Comparison of ENCODE assay signal across 7 mouse cellular contexts in the genomic region with DNA sequence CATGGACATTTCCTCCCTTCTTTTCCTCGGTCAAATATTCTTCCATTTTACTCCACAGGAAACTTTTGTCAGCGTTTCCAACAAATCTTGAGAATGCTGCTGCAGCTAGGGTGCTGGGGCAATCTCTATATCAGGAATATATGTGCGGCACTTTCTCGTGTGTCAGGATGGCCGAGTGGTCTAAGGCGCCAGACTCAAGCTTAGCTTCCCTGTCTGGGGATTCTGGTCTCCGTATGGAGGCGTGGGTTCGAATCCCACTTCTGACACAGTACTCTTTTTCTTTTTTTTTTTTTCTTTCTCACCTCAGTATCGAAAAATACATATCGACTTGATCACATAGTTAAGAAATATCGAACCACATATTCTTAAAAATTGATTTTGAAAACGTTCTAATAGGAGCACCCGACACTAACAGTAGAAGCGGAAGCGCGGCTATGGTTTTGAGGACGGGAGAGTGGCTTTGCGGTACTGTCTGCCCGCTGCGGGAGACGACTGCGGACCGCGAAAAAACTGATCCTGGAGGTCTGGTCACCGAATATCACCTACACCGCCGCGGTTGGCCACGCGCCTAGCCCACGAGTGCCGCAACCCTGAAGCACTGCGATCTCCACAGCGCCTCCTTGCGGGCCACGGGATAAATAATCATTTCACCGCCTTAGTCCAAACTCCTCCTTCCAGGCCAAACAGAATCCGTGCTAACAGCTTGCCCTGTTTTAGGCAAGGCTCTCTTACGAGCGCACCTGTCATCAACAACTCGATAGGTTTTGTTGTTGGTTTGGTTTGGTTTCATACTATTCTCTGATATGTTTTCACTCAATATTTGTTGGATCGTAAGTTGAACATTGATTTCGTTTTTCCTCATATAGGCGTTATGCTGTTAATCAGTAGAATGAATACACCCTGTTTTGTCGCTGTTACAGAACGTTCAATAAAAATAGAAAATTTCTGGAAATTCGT. TPM values are rescaled to one million over a fixed set of nuclear protein-coding genes. Genes with fewer than 3 reads are reported as not detected.
DNase-seq lines count a peak whose midpoint lies in the region; ATAC-seq lines count a peak whose summit lies in the region.

No protein-coding gene starts in this region.

- H3K36me3 ChIP-seq in embryonic facial prominence, embryonic 10.5 days (replicated peaks) = peaks cover 6% of the 10 kb centered on the region
- H3K36me3 ChIP-seq in limb, embryonic 11.5 days (ENCODE audit: control insufficient read depth, insufficient read depth, low read length) = no peaks in the 10 kb centered on the region
- peaks cover 5% of the 10 kb centered on the region; the same call in 1 of the 2 replicates for H3K36me3 ChIP-seq in midbrain, embryonic 14.5 days (ENCODE audit: control insufficient read depth, insufficient read depth, low read length)

- peaks cover 8% of the 10 kb centered on the region for H3K9me3 ChIP-seq in embryonic facial prominence, embryonic 10.5 days
- H3K9me3 ChIP-seq in limb, embryonic 11.5 days (ENCODE audit: control insufficient read depth, low read length) = no peaks in the 10 kb centered on the region
- no peaks in the 10 kb centered on the region; the same call in 1 of the 2 replicates for H3K9me3 ChIP-seq in midbrain, embryonic 14.5 days (ENCODE audit: control insufficient read depth, low read length)

- 5% methylated on average over 48 of the region's 48 CpGs for WGBS in embryonic facial prominence, embryonic 10.5 days
- 4% methylated on average over 48 of the region's 48 CpGs for WGBS in limb, embryonic 11.5 days
- WGBS in midbrain, embryonic 14.5 days = 4% methylated on average over 48 of the region's 48 CpGs

- no peaks in the 10 kb centered on the region for H3K27me3 ChIP-seq in embryonic facial prominence, embryonic 10.5 days (replicated peaks; ENCODE audit: low read depth, poor library complexity, severe bottlenecking)
- H3K27me3 ChIP-seq in limb, embryonic 11.5 days (ENCODE audit: control insufficient read depth, insufficient read depth, low read length) = no peaks in the 10 kb centered on the region
- no peaks in the 10 kb centered on the region for H3K27me3 ChIP-seq in midbrain, embryonic 14.5 days (ENCODE audit: control insufficient read depth, insufficient read depth, low read length)

- peak overlapping the region; percentile 63 for H3K9ac ChIP-seq in limb, embryonic 11.5 days (ENCODE audit: low read length)
- H3K9ac ChIP-seq in midbrain, embryonic 14.5 days (replicated peaks; ENCODE audit: low read length) = peak overlapping the region; percentile 63

- H3K4me2 ChIP-seq in limb, embryonic 11.5 days (ENCODE audit: low read depth, severe bottlenecking) = peak overlapping the region; percentile 41
- peak overlapping the region; percentile 69 for H3K4me2 ChIP-seq in midbrain, embryonic 14.5 days (ENCODE audit: low read length)

- peak overlapping the region; percentile 70 for H3K4me3 ChIP-seq in embryonic facial prominence, embryonic 10.5 days
- H3K4me3 ChIP-seq in limb, embryonic 11.5 days (ENCODE audit: low read depth, low read length) = peak overlapping the region; percentile 61
- H3K4me3 ChIP-seq in midbrain, embryonic 14.5 days (replicated peaks; ENCODE audit: low read depth, low read length) = peak overlapping the region; percentile 69

- ATAC-seq in limb, embryonic 11.5 days (ENCODE audit: insufficient number of reproducible peaks, low FRiP score, low TSS enrichment, low read depth) = peak; percentile 95
- ATAC-seq in midbrain, embryonic 14.5 days (ENCODE audit: low FRiP score, low TSS enrichment) = peak; percentile 95

- peaks cover 9% of the 10 kb centered on the region; the same call in 1 of the 2 replicates for H3K4me1 ChIP-seq in embryonic facial prominence, embryonic 10.5 days
- no peaks in the 10 kb centered on the region for H3K4me1 ChIP-seq in limb, embryonic 11.5 days (ENCODE audit: control insufficient read depth, insufficient read depth, low read length)
- H3K4me1 ChIP-seq in midbrain, embryonic 14.5 days (ENCODE audit: control insufficient read depth, insufficient read depth, low read length) = no peaks in the 10 kb centered on the region

- peak; percentile 95 for DNase-seq in adrenal gland, postnatal 10 days
- peak; percentile 94 for DNase-seq in embryonic facial prominence, embryonic 10.5 days (ENCODE audit: low spot score)
- peak; percentile 98 for DNase-seq in heart, adult 11 months
- DNase-seq in kidney, adult 18-20 months = peak; percentile 96
- peak; percentile 99 for DNase-seq in limb, embryonic 11.5 days (ENCODE audit: low spot score)
- peak; percentile 96 for DNase-seq in midbrain, embryonic 14.5 days
- peak; percentile 80 to 88 for DNase-seq in spleen, adult 18-20 months

- peak overlapping the region; percentile 83 for H3K27ac ChIP-seq in embryonic facial prominence, embryonic 10.5 days (replicated peaks)
- H3K27ac ChIP-seq in limb, embryonic 11.5 days (replicated peaks; ENCODE audit: low read depth, low read length) = no peak overlapping the region
- peak overlapping the region; percentile 70 for H3K27ac ChIP-seq in midbrain, embryonic 14.5 days (replicated peaks; ENCODE audit: low read depth, low read length)

RNA-seq across cellular contexts. Expression of gene Trim27, which starts 21.1 kb away (rescaled TPM):
- total RNA-seq in adrenal gland, postnatal 10 days (2021) = 10 to 100 TPM; 50.2 to 51.9 TPM
- 180 and 191 TPM in 2 replicates for polyA plus RNA-seq in embryonic facial prominence, embryonic 10.5 days (2016; fragmentation: Nextera tagmentation; extraction: Ambion mirVana)
- 183 and 190 TPM in 2 replicates for polyA plus RNA-seq in limb, embryonic 11.5 days (2014; fragmentation: Nextera tagmentation; extraction: Ambion mirVana)
- 78.2 and 84.3 TPM in 2 replicates for polyA plus RNA-seq in midbrain, embryonic 14.5 days (2014; fragmentation: Nextera tagmentation; extraction: Ambion mirVana)

RNA-seq across cellular contexts. Expression of gene Olfr1368, which starts 54.7 kb away (rescaled TPM):
- not detected for total RNA-seq in adrenal gland, postnatal 10 days (2021)
- polyA plus RNA-seq in embryonic facial prominence, embryonic 10.5 days (2016; fragmentation: Nextera tagmentation; extraction: Ambion mirVana) = not detected in 2 replicates
- polyA plus RNA-seq in limb, embryonic 11.5 days (2014; fragmentation: Nextera tagmentation; extraction: Ambion mirVana) = not detected in 2 replicates
- not detected in 2 replicates for polyA plus RNA-seq in midbrain, embryonic 14.5 days (2014; fragmentation: Nextera tagmentation; extraction: Ambion mirVana)
